Mouse (Mus musculus): ENCODE results near the gene Smap2.

- TF ChIP-seq CTCF (IDR thresholded peaks at IDR 0.05; ENCODE audit: extremely low read depth, insufficient read length, insufficient replicate concordance, low read depth, low read length) = no peak
- TF ChIP-seq POLR2A (IDR thresholded peaks at IDR 0.05; ENCODE audit: low read depth, low read length) = no peak
Measured at GRCm38 (mm10) chr4:121040323-121040722, 23.3 kb upstream of the Smap2 start.

Data from small intestine, adult 2 months (tissue).